Mouse (Mus musculus): ENCODE measurements around the gene Ccdc130.

The Ccdc130 gene

DNA sequence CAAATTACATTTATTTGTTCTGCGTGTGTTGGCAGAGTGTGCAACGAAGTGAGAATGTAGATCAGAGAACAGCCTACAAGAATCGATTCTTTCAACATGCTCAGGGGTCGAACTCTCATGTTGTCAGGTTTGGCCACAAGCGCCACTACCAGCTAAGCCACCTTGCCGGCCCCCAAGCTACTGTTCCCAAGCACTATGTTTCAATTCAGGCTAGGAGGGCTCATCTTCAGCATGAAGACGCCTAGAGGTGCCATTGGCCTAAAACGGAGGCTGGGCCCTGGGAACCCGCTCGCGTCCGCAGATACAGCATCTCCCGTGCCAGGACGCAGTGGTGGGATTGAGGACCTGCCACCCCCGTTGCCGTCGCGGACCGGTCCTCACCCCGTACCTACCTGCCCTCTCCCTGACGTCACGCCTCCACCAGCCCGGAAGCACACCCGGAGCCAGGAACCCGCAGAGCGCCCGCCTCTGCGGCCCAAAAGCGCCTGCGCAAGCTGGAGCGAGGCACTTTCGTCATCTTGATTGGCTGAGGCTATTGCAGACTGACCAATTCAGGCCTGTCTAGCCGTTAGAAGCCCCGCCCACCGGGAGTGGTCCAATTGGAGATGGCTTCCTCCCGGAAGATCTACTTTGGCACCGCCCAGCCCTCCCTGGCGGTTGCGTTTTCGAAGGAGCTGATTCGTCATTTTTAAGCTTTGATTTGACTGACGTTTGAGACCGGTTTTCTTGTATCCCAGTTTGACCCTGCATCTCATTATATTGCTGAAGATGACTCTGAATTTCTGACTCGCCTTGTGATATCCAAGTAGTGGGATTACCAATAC is at the start of gene Ccdc130:
Gene Ccdc130 (minus strand): TSS at position 431 of the 824 bp plus-strand sequence.
- peak; percentile 99 for DNase-seq

DNA sequence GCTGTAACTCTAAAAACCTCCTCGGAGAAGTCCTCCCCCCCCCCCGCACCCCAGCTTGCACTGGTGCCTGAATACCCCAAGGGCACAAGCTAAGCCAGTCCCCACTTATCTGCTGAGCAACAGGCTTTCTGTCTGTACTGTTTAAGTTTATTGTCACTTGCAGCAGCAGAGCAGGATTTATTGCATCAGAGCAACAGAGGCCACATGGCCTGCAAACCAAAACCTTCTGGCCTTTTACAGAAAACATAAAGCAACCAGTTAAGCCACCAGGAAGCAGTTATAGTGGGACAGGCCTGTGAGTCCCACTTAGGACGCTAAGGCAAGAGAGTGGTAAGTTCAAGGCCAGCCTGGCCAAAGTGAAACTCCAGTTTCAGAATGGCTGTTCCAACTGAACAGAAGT is 38.2 kb upstream of the Ccdc130 start:
- no peak for DNase-seq

DNA sequence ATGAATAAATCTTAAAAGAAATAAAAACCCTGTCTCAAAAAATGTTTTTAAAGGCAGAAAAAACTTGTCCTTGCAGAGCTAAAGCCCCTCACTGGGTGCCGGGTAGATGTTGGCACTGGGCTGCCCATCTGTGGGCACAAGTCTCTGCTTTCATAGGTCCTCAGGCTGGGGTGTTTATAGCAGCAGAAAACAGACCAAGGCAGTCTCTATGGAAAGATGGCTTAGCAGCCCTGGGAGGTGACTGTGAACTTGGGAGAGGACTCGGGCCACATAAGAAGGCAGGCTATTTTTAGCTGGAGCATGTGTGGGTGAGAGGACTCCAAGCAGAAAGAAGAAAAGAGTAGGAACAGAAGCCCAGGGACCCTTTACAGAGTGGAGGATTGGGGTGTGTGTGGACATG is 33.8 kb upstream of the Ccdc130 start:
- DNase-seq: no peak

DNA sequence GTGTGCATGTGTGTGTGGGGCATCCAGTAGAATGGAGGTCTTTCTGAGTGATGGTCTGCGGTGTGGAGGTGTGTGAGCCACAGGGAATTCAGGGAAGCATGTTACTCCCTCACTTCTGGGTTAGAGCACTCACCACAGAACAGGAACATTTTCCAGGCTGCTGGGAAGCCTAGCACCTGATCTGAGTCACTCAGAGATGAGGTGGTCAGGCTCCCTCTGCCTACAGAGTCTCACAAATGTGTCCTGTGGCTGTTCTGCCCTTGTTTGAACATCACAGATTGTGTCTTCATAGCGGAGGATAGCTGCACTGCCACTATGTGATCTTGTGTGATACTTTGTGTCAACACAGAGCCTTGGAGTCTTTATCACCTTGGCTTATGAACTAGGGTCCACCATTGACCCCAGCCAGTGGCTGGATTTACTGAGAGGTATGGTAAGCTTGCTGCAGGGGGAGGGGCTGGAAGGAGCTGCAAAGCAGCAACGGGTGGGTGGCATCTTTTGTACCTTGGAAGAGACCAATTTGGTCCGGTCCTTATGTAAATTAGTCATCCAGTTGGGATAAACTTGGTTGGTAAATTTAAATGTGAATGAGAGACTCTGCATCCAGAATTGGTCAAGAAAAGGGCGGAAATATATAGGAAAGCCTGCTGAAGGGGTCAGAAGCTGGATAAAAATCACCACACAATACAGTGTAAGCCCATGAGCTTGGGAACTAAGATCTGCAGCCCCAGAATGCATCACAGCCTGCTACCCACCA is 27.0 kb upstream of the Ccdc130 start:
- no peak for DNase-seq

DNA sequence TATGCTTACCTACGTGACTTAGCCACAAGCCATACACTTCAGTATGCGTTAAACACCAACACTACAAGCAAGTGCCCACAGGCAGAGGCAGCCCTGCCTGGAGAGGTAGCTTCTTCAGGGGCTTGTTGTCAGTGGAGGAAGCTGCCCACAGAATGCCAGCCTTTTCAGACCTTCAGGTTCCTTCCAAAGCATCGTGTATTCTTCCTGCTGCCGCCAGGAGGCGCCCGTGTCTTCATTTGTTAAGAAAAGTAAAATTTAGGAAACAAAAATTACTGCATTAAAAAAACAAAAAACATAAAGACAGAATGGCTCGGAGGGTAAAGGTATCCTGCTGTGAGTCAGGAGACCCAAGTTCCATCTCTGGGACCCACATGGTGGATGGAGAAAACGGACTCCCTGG is 21.5 kb upstream of the Ccdc130 start:
- peak in 1 of 2 experiments; percentile 62 for DNase-seq

DNA sequence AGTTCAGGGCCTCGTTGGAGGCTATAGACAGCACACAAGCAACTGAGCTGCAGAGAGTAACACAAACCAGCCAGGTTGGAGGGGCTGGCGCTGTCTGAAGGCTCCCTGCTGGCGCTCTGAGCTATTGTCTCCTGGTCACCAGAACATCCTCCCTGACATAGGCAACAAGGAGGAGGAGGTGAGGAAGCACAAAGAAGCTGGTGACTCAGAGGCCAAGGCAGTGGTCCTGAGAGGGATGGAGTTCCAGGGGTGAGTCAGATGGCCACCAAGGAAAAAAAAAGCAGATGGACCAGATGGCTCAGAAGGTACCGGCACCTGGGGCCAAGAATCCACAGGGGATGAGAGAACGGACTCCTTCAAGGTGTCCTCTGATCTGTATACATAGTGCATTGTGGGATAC is 20.9 kb upstream of the Ccdc130 start:
- DNase-seq: no peak

DNA sequence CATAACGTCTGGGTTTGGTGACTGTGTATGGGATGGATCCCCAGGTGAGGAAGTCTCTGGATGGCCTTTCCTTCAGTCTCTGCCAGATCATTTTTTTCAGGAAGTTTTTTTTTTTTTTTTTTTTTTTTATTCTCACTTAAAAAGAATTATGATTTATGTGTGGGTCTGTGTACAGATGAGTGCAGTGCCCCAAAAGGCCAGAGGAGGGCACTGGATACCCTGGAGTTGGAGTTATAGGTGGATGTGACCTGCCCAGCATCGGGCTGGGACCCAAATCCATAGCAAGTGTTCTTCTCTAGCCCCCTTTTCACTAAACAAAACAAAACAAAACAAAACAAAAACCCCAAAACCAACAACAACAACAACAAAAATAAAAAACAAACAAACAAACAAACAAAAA is 18.7 kb upstream of the Ccdc130 start:
- no peak for DNase-seq

DNA sequence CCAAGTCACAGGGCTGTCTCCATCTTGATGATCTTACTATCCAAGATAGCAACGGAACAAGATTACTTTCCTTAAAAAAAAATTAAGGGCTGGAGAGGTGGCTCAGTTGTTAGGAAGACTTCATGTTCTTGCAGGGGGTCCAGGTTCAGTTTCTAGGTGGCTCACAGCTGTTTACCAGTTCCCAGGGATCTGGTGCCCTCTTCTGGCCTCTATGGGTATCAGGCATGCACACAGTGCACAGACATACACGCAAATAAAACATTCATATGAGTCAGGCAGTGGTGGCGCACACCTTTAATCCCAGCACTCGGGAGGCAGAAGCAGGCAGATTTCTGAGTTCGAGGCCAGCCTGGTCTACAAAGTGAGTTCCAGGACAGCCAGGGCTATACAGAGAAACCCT is 15.5 kb upstream of the Ccdc130 start:
- peak in 1 of 2 experiments; percentile 27 for DNase-seq

DNA sequence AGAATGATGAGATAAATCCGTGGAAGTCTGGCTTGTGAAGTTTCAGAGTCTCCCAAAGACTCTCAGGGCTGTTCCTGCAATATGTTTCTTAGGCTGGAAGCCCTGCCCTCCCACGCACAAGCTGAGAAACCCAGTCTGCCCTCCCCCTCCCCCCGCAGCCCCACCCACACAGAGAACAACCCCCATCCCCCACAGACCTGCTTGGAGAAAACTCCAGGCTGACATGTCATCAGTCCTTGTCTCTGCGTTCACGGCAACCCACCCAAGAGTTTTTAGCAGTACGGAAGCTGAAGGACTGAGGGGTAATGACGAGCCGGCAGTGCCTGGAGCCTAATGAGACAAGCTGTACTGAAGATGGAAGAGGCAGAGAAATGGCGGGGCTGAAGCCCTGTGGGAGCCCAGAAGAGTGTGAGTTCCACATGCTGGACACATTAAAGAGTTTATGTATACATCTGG is 14.5 kb upstream of the Ccdc130 start:
- no peak for DNase-seq

DNA sequence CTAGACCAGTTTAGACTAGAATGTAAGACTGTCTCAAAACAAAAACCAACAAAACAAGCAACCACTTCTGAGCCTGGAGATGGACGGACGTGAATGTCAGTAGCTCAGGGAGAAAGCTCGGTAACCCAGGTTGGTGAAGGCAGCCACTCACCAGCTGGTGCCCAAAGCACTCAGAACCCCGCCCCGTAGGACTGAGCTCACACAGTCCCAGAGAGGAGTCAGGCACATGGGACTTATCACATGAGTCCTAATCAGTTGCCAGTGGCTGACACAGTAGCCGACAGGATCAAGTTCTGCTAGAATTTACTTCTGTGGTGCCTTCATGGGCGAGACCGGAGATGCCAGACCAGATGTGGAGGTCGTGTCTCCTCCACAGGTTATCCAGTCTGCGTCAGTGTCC is 10.6 kb upstream of the Ccdc130 start:
- no peak for DNase-seq

DNA sequence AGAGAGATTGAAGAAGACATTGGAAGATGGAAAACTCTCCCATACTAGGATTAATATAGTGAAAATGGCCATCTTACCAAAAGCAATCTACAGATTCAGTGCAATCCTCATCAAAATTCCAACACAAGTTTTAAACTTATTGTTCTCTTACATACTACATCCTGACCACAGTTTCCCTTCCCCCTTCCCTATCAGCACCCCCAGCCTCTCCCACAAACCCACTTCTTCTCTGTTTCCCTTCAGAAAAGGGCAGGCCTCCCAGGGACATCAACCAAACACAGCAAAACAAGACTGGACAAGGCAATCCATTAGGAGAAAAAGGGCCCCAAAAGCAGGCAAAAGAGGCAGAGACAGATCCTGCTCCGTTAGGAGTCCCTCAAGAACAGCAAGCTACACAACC is 6.3 kb upstream of the Ccdc130 start:
- no peak for DNase-seq

DNA sequence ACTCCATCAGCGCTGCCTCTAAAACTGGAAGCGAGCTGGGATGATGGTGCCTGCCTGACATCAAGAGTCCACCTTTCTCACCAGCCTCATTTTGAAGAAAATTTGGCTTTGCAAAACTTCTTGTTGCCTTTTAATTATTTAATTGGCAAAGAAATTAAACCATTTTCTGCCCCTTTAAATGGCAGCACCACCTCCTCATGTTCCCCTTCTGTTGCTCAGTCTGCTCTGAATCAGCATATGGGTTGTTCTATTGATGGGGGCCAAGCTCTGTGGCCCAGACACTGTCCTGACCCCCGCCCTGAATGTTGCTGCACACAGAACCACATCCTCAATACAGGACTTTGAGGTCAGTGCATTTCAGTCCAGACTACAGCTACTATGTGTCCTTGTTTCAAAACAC is 3.8 kb upstream of the Ccdc130 start:
- DNase-seq: no peak

DNA sequence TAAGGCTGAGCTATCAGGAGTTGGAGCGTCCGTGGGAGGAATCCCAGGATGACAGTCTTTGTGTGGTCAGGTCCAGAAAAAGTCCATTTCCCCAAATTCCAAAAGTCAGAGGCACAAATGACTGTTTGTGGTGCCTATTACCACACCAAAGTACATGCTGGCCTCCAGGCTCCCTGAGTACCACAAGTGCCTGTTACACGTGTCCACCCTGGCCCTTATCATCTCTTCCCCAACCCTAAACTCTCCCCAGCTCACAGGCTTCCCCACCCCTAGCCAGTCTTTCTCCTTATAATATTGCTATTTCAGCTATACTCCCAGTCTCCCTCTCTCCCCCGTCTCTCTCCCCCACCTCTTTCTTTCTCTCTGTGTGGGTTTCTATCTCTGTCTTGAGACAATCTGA is 2.1 kb upstream of the Ccdc130 start:
- DNase-seq: no peak

DNA sequence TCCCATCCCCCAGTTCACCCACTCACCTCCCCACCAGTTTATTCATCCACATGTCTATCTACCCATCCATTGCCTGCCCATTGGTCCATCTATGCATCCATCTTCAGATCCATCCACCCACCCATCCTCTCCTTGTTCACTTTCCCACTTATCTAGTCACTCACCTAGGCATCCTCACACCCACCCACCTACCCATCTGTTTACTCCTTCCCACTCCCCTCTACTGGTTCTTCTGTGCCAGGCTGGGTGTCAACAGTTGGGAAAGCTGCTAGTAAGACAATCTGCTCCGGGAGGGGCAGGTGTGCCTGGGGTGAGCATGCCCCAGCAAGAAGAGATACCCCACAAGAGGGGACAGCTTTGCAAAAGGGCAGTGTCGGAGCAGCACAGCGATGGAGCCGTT is 9.1 kb downstream of the Ccdc130 start:
- no peak for DNase-seq

DNA sequence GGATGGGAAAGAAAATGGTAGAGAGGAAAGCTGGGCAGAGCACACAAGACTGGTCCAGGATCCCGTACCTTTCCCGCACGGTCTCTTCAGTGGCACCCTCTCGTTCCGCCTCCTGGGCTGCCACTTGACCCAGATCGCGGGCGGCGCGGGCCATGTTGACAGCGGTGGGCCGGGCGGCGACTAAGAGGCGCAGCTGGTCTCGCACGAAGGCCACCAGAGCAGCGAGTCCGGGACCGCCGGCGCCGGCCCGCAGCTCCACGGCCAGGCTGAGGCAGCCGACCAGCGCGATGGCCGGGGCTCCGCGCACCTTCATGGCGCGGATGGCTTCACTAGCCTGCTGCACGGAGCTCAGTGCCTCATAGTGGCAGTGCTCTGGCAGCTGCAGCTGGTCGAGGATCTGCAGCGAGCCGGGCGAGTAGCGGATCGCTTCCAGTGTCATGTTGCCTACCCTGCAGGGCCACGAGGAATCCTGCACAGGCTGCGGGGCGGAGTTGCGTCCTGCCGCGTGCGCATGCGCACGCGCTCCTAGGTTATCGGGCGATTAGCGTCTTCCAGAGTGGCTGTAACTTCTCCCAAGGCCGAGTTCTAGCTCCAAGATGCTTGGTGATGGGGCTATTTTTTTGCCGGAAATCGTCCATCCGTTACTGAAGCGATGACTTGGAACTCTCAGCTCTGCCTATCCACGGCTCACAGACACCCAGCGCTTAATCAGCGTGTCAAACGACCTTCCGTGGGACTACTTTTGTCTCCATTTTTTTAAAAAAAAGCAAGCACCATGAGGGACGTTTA is 13.2 kb downstream of the Ccdc130 start, which contains the start of gene Mri1:
Gene Mri1 (minus strand): TSS at position 505 of the 789 bp plus-strand sequence.
- peak; percentile 69 to 70 for DNase-seq

DNA sequence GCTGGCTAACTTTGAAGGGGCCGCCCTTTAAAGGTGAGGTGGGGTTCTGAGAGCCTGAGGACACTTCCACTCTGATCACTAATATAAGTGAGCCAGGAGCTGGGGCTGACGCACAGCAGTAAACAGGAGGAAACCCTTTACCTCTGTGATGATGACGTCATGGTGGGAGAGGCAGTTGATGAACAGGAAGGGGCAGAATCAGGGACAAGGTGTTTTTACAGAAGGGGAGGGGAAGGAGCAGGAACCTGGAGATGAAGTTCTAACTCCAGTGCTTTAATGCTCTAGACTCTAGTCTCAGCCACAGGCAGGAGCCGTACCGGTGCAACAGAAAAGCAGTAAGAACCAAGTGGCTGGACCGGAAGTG is 13.7 kb downstream of the Ccdc130 start:
- no peak for DNase-seq

DNA sequence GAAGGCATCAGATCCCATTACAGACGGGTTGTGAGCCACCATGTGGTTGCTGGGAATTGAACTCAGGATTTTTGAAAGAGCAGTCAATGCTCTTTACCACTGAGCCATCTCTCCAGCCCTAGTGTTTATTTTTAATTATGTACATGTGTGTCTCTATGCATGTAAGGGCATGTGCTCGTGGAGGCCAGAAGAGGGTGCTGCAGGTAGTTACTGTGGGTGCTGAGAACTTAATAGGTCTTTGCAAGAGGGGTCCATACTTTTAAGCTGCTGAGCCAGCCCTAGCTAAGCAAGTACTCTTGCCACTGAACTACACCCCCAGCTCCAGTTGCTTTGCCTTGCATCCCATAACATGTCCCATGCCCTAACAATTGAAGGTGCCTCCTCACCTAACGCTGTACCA is 14.3 kb downstream of the Ccdc130 start:
- DNase-seq: no peak

DNA sequence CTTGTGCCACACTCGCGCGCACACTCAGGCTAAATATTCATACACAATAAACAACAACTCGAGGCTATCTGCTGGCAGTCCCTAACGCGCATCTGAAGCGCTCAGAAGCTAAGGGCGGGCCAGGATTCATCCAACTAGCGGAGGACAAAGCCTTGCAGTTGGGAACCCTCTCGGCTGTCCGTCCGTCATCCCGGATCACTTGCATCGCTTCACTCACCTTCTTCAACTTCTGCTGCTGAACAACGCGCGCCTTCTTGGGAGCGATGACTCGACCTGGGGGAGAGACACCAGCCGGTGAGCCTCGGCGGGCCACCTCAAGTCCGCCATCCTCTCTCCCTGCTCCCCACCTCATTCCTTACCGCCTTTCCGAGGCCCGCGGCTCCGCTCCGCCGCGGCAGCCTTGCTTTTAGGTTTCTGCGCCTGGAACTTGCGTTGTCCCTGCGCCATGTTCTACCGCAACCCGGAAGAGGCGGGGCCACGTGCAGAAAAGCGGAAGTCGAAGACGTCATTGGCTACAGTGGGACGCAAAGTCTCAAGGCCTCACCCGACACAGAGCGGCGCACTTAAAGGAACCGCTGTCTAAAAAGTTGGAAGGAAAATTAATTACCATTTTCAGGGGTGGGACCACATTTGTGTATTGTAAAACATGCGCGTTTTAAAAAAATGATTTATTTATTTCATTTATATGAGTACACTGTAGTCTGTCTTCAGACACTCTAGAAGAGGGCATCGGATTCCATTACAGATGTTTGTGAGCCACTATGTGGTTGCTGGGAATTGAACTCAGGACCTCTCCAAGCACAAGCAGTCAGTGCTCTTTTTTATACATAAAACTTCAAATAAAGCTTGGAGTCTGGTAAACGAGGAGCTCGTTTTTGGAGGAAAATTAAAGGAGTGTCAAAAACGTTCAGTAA is 20.7 kb downstream of the Ccdc130 start, which contains the start of gene D8Ertd738e:
Gene D8Ertd738e (minus strand): TSS at position 463 of the 914 bp plus-strand sequence.
- DNase-seq: peak; percentile 78 to 85

DNA sequence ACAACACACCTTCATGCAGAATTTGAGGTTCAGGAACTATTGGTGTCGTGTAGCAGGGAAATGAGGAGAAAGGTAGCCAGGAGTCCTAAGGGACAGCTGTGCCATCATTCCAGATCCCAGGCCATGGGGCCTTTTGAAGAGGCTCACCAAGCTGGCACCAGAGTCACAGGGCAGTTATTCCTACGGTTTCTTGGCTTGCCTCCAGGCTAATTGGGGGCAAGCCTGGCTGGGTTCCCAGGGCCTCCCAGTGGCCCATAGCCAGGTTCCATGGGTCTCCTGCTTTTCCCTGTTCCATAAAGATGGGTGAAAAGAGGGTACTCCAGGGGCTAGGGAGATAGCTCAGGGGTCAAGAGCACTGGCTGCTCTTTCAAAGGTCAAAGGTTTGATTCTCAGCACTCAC is 28.4 kb downstream of the Ccdc130 start:
- no peak for DNase-seq

DNA sequence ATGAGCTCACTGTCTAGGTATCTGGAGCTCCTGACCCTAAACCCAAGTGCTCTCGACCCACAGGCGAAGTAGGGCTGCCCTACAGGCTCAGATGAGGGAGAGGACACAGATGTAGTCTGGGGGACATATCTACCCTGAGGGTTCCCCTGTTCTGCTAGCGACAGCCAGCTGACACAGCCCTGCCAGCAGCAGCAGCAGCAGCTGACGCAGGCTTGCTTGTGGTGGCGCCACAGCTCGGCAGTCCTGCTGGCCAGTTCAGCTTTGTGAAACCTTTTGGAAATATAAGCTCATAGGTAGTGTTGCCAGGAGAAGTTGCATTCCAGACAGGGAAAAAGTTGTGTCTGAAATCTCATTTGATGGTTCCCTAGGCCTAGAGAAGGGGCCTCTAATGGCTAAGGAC is 29.0 kb downstream of the Ccdc130 start:
- DNase-seq: no peak

DNA sequence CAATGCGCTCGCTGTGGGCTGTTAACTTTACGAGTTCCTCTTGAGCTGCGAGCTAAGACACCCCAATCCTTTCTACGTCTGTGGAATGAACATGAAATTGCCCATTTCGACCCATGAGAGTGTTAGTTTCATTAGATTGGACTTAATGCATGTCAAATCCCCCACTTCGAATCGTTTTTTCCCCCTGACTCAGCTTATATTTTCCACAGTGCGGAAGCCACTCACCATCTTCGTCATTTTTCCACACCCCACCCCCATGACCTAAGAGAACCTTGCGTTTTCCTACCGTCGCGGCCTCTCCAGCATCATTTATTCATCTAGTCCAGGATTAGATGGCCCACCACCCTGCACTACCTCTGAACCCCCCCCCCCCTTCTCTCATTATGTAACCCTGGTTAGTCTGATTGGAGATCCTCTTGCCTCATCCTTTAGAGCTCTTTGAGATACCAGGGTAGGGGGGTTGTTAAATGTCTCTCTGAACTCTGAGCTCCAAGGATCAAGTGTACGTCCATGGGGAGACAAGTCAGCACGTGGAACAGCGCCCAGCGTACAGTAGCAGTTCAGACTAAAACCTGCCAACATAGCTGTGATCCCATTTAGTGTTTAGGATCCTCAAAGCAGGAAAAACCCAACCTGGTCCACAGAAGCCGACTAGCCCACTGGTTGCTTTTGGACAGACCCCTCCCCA is 32.5 kb downstream of the Ccdc130 start:
- no peak for DNase-seq
